Mouse (Mus musculus) midbrain, postnatal 0 days (tissue): Measurements from ENCODE around the gene Ehbp1l1. TPM values are rescaled to one million over a fixed set of nuclear protein-coding genes. Genes with fewer than 3 reads are reported as not detected.

Experiments used
- ATAC-seq: fragments of 200-750 bp; cut with Nextera tagmentation; 2 replicates; pipeline ENCODE4 v1.8.0; 2017; ENCODE audit warnings: moderate number of reproducible peaks, mild to moderate bottlenecking, moderate TSS enrichment, moderate library complexity; ENCODE audit not compliant: low FRiP score
- DNase-seq: peaks from one replicate; pipeline ENCODE4 v3.0.0-alpha.2; 2015; ENCODE audit warnings: low spot score
- H3K27ac ChIP-seq: fragments of 300-500 bp; sonication (generic); 2 replicates; pipeline ENCODE4 v1.5.1; 2014; ENCODE audit warnings: low read depth, mild to moderate bottlenecking, low read length, mixed read lengths
- H3K27me3 ChIP-seq: fragments of 300-500 bp; sonication (generic); 2 replicates; pipeline ENCODE4 v1.6.1; 2014; ENCODE audit warnings: low read length, control low read depth, mixed read lengths; ENCODE audit not compliant: insufficient read depth
- H3K36me3 ChIP-seq: fragments of 300-500 bp; sonication (generic); 2 replicates; pipeline ENCODE4 v1.6.1; 2014; ENCODE audit warnings: low read length, control low read depth, mixed read lengths; ENCODE audit not compliant: insufficient read depth
- H3K4me1 ChIP-seq: fragments of 300-500 bp; sonication (generic); 2 replicates; pipeline ENCODE4 v1.6.1; 2014; ENCODE audit warnings: mild to moderate bottlenecking, control low read depth, antibody characterized with exemption, low read length, mixed read lengths; ENCODE audit not compliant: insufficient read depth
- H3K4me2 ChIP-seq: fragments of 300-500 bp; sonication (generic); 2 replicates; pipeline ENCODE4 v1.6.1; 2014; ENCODE audit warnings: low read depth, mild to moderate bottlenecking, low read length, mixed read lengths; ENCODE audit not compliant: poor library complexity, severe bottlenecking
- H3K4me3 ChIP-seq: fragments of 300-500 bp; sonication (generic); 2 replicates; pipeline ENCODE4 v1.5.1; 2014; ENCODE audit warnings: low read depth, mild to moderate bottlenecking, low read length, moderate library complexity
- H3K9ac ChIP-seq: fragments of 300-500 bp; sonication (generic); replicated peaks from 2 replicates; pipeline ENCODE4 v1.6.1; 2014; ENCODE audit warnings: mild to moderate bottlenecking, low read length, moderate library complexity, mixed read lengths; ENCODE audit not compliant: poor library complexity, severe bottlenecking
- H3K9me3 ChIP-seq: fragments of 300-500 bp; sonication (generic); 2 replicates; pipeline ENCODE4 v1.6.1; 2016; ENCODE audit warnings: low read length, control low read depth
- CTCF ChIP-seq: IDR thresholded peaks from 2 replicates; pipeline ENCODE4 v1.5.1; 2016; ENCODE audit warnings: antibody characterized with exemption, mild to moderate bottlenecking
- WGBS: fragments of 180-500 bp; shearing (Covaris S2); extraction: QIAGEN DNeasy Blood & Tissue Kit; methylation state at CpG from one replicate; pipeline ENCODE4 v1.1.7; 2014; 5-methylcytosine and 5-hydroxymethylcytosine counted together
- polyA plus RNA-seq: library from polyadenylated mRNA; unstranded; fragments of >200 nt; fragmentation: Nextera tagmentation; extraction: Ambion mirVana; gene quantifications from 2 replicates; pipeline ENCODE4 v1.2.1, GENCODE M21; 2015
- total RNA-seq: library from RNA; depleted of rRNA; stranded (reverse); fragments of >200 nt; gene quantifications from 2 replicates; pipeline ENCODE4 v1.2.3, GENCODE M21; 2014

The Ehbp1l1 gene
- total and polyA plus RNA-seq, 2 experiments from 2014 or later: 25.6 to 65.2 TPM

DNA sequence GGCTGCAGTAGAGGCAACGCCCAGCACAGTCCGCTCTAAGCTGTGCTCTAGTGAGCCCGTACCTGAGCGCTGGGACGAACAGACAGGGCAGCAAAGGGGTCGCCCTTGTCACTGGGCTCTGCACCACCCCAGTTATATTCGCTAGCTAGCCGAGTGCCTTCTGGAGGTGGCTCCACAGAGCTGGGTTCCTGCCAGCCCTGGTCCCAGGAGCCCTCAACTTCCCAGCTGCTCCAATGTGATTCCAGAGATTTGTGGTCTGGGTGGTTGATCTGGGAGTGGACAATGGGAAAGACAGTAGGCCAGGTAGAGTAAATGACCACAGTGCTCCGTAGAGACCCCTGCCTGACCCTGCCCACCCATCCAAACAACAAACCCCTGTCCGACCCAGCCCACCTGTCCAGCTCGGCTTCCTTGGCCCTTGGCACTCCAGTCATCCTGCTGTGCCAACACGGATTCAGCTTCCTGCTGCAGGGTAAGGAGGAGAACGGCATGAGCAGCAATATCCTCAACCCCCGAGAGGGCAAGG lies 32.8 kb upstream of the Ehbp1l1 start:
- Histone ChIP-seq H3K27ac (no peak overlapping the region), H3K9ac (no peak overlapping the region), H3K4me3 (no peak overlapping the region), H3K9me3 (no peaks in the 10 kb centered on the region), H3K27me3 (peaks cover 21% of the 10 kb centered on the region), H3K4me1 (no peaks in the 10 kb centered on the region), H3K4me2 (no peak overlapping the region), H3K36me3 (peaks cover 58% of the 10 kb centered on the region)
- WGBS: 91% methylated on average over 14 of the region's 14 CpGs
- TF ChIP-seq CTCF: no peak
- DNase-seq: no peak
- no peak for ATAC-seq

DNA sequence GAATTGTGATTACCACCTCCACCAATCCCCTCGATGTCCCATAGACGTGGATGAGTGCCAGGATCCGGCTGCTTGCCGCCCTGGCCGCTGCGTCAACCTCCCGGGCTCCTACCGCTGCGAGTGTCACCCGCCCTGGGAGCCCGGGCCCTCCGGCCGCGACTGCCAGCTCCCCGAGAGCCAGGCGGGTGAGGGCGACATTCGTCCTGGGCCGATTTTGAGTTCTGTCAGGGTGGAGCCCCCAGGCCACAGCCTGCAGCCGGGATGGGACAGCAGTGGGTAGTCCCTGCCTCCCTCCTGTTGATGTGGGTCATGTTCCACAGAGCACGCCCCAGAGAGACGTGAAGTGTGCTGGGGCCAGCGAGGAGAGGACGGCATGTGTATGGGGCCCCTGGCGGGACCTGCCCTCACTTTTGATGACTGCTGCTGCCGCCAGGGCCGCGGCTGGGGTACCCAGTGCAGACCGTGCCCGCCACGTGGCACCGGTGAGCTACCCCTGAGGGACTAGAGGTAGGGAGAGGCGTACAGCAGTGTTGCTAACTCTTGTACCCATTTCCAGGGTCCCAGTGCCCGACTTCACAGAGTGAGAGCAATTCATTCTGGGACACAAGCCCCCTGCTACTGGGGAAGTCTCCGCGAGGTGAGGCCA lies 31.0 kb upstream of the Ehbp1l1 start:
- peaks cover 45% of the 10 kb centered on the region for H3K36me3 ChIP-seq
- no peaks in the 10 kb centered on the region for H3K4me1 ChIP-seq
- peak overlapping the region; percentile 22; the same call in 1 of the 2 replicates for H3K4me2 ChIP-seq
- no peaks in the 10 kb centered on the region for H3K9me3 ChIP-seq
- H3K4me3 ChIP-seq: no peak overlapping the region
- peaks cover 25% of the 10 kb centered on the region for H3K27me3 ChIP-seq
- DNase-seq (no peak), ATAC-seq (0 out of 2 replicates have a peak, but pooled peaks have one; percentile 3)
- no peak overlapping the region for H3K27ac ChIP-seq
- H3K9ac ChIP-seq: 0 out of 2 replicates have a peak overlapping the region, but pooled peaks have one; percentile 29
- TF ChIP-seq CTCF: no peak
- 20% methylated on average over 34 of the region's 36 CpGs for WGBS

DNA sequence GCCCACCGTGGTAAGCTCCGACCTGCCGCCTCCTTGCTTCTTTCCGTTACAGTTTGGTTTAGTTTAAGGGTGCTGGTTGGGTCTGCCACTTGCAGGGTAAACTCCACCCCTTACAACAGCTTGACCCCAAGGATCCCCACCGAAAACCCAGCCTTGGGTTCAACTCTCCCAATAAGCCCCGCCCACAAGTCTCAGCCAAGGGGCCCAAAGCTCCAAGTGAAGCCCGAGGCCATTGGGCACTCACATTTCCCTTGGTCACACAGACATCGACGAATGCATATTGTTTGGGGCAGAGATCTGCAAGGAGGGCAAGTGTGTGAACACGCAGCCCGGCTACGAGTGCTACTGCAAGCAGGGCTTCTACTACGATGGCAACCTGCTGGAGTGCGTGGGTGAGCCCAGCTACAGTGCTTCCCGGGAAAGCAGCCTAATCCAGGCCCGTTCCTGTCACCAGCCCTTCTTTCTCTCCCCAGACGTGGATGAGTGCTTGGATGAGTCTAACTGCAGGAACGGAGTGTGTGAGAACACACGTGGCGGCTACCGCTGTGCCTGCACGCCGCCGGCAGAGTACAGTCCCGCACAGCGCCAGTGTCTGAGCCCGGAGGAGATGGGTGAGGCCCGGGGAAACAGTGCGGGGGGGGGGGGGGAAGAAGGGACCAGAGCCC lies 30.3 kb upstream of the Ehbp1l1 start:
- no peak for TF ChIP-seq CTCF
- WGBS: 17% methylated on average over 28 of the region's 29 CpGs
- no peaks in the 10 kb centered on the region for H3K4me1 ChIP-seq
- H3K27ac ChIP-seq: no peak overlapping the region
- peak overlapping the region; percentile 22; the same call in 1 of the 2 replicates for H3K4me2 ChIP-seq
- H3K9me3 ChIP-seq: no peaks in the 10 kb centered on the region
- peaks cover 25% of the 10 kb centered on the region for H3K27me3 ChIP-seq
- peaks cover 44% of the 10 kb centered on the region for H3K36me3 ChIP-seq
- ATAC-seq (peak; percentile 52; the same call in 1 of the 2 replicates), DNase-seq (peak; percentile 27)
- H3K4me3 ChIP-seq: no peak overlapping the region
- H3K9ac ChIP-seq: peak overlapping the region; percentile 29; the same call in 1 of the 2 replicates

DNA sequence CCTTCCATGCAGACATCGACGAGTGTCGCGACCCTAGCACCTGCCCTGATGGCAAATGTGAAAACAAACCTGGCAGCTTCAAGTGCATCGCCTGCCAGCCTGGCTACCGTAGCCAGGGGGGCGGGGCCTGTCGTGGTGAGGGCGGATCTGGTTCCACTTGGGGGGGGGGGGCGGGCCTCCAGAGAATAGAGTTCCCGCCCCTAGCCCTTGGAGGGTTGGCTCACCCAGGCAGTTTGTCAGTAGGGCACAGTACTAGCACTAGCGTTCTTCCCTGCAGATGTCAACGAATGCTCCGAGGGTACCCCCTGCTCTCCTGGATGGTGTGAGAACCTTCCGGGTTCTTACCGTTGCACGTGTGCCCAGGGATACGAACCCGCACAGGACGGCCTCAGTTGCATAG lies 25.6 kb upstream of the Ehbp1l1 start:
- Histone ChIP-seq H3K36me3 (no peaks in the 10 kb centered on the region), H3K4me1 (0 out of 2 replicates have a peak, but pooled peaks cover 1% of the 10 kb centered on the region), H3K27me3 (peaks cover 30% of the 10 kb centered on the region), H3K9ac (no peak overlapping the region), H3K9me3 (no peaks in the 10 kb centered on the region), H3K4me2 (no peak overlapping the region), H3K27ac (no peak overlapping the region), H3K4me3 (no peak overlapping the region)
- TF ChIP-seq CTCF: no peak
- DNase-seq: no peak
- WGBS: 9% methylated on average over 20 of the region's 20 CpGs
- ATAC-seq: no peak

DNA sequence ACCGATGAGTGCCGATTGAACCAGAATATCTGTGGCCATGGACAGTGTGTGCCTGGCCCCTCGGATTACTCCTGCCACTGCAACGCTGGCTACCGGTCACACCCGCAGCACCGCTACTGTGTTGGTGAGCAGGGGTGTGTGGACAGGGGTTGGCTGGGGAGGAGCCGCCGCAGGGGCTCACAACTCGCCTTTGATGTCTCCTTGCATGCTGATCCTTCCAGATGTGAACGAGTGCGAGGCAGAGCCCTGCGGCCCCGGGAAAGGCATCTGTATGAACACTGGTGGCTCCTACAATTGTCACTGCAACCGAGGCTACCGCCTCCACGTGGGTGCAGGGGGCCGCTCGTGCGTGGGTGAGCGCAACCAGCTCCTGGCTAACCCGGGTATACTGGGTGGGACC lies 24.8 kb upstream of the Ehbp1l1 start:
- TF ChIP-seq CTCF: no peak
- no peak overlapping the region for H3K4me3 ChIP-seq
- no peak overlapping the region for H3K9ac ChIP-seq
- no peak overlapping the region for H3K4me2 ChIP-seq
- H3K27me3 ChIP-seq: peaks cover 25% of the 10 kb centered on the region
- H3K27ac ChIP-seq: no peak overlapping the region
- ATAC-seq (no peak), DNase-seq (no peak)
- no peaks in the 10 kb centered on the region for H3K9me3 ChIP-seq
- no peaks in the 10 kb centered on the region for H3K36me3 ChIP-seq
- H3K4me1 ChIP-seq: 0 out of 2 replicates have a peak, but pooled peaks cover 8% of the 10 kb centered on the region
- 12% methylated on average over 22 of the region's 22 CpGs for WGBS

DNA sequence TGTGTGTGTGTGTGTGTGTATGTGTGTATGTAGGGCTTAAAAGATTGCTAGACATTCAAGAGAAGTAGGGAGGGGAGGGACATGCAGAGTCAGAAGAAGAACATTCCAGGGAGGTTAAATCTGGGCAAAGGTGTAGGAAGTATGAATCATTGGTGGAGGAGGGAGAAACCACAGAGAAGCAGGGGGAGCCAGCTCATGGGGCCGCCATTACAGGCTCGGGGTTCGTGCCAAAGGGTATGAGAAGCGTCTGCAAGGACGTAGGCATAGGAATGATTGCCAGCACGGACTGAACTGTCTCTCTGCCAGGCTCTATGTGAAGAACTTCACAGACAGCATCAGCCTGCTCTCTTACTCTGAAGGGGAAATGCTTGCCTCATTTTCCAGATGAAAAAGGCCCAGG lies 23.4 kb upstream of the Ehbp1l1 start:
- no peaks in the 10 kb centered on the region for H3K9me3 ChIP-seq
- no peak overlapping the region for H3K4me2 ChIP-seq
- no peak overlapping the region for H3K27ac ChIP-seq
- TF ChIP-seq CTCF: no peak
- H3K4me1 ChIP-seq: 0 out of 2 replicates have a peak, but pooled peaks cover 8% of the 10 kb centered on the region
- peaks cover 30% of the 10 kb centered on the region for H3K27me3 ChIP-seq
- H3K9ac ChIP-seq: no peak overlapping the region
- no peak for ATAC-seq
- WGBS: 86% methylated on average over 6 of the region's 6 CpGs
- no peak overlapping the region for H3K4me3 ChIP-seq
- no peak for DNase-seq
- no peaks in the 10 kb centered on the region for H3K36me3 ChIP-seq
